Mouse (Mus musculus) ovary, postnatal 10 days (tissue): Measurements from ENCODE around the gene Sparc.

Source experiments
- DNase-seq: peaks from one replicate; pipeline ENCODE4 v3.0.0; 2022; ENCODE audit warnings: low spot score

Gene Sparc

GRCm38 (mm10) chr11:55422978-55423377 lies at the start of gene Sparc:
TSS of gene Sparc (minus strand) at chr11:55423183.
- no peak for DNase-seq

DNA sequence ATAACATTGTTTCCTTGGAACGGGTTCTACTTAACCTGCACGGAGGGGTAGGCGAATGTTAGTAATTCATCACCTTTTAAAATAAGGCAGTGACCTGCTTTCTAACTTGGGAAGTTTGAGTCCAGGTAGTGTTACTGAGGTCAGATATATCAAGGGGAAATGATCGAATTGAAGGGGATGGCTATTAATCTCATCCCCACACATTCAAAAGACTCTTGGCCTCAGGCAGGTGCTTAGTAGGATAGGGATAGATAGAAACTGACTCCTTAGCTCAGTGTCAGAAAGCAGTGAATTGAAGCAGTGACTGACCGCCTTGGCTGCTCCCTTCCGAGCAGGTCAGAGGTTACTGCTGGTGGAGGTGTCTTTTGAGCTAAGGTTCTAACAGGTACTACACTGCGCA lies 48.5 kb upstream of the Sparc start:
- no peak for DNase-seq

DNA sequence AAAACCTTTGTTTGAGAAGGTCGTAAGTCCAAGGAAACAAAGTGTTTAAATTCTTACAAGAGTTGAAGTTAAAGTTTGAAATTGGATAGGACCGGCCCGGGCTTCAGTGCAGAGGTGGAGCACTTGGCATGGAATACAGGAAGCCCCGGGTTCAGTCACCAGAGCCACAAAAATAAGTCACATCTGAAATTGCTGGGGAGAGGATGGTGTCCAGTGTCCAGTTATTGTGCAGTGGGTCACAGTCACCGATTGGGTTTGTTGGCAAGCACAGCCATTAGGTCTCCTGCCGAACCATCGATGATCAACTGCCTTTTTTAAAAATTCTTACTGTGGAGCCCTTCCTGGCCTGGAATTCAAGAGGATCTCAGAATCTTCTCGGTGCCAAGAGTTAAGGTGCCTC lies 47.8 kb upstream of the Sparc start:
- no peak for DNase-seq

DNA sequence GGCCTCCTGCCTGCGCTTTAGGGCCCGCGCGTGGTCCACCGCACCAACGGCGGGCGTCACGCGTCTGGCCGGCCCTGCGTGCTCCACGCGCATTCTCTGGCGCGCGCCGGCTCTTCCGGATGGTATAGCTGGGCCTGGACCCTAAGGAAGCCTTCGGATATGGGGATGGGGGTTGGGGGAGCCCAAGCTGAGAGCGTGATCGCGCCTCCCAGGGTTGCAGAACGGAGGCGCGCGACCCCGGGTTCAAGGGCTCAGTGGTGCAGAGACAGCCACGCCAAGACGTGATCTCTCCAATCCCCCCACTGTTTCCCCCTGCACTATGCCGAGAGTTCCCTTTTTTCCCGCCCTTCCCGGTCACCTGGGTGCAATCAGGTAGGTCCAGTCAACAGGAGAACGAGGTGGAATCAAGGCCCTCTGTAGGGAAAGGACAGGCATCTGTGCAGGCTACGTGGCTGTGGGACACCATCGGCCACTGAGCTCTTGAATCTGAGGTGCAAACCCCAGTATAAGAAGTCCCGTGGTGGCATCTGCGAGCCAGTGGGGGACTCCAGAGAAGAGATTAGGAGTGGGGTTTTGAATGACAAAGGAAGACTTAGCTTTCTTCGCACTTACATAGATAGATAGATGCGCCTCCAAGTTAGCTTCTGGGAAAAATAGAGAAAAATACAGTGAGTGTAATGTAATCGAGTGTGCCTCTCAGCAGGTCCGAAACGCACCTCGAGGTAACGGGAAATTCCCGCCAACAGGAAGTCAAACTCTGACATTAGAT lies 47.1 kb upstream of the Sparc start:
- no peak for DNase-seq

DNA sequence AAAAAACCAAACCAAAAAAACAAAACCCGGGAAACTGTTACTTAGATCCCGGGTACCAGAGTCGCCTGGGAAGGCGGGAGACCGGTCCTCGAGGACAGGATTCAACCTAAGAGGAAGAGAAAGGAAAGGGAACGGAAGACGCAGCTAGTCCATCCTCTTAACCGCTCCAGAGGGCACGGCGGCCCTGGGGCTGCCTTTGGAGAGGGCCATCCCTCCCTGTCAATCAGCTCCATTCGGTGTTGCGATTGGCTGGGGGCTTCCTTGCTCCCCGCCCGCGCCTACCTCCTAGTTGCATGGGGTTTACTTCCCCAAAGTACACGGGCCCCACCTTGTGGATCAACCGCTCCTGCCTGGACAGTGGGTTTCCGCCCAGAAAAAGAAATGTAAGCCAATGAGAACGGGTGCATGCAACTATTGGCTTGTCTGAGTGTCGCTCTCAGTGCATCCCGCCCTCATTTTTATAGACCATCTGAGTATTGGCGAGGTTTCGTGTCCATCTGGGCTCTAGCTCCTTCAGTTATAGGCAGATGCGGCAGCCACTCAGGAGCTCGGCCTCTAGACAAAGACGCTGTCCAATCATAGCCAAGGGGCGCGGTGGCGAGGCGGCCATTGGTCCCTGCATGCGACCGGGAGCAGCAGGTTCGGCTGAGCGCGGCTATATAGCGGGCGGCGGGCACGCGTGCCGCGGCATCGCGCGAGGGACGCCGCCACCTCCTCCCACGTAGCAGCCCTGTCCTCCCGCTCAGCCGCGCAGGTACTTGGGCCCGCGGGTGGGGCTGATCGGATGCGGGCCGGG lies 46.3 kb upstream of the Sparc start, which contains the start of gene G3bp1:
Gene G3bp1 (plus strand): TSS at position 638 of the 796 bp plus-strand sequence.
- peak; percentile 94 for DNase-seq

DNA sequence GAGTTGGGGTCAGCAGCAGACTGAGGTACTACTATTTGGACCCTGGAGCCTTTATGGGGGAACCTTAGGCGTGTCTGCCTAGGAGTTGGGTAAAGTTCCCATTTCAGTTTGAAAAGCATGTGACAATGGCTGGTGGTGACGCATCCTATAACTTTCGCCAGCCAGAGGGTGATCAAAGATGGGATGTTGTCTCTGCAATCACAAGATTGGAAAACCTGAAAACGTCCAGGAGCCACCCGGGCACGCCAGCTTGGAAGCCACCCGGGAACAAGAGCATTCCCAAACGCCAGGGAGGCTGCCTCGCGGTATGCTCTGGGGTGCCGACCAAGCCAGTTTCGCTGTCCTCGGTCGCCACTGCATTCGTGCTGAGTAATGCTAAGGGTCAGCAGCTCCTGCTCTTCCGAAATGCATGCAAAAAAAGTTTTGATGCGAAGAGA lies 45.6 kb upstream of the Sparc start:
- DNase-seq = no peak

GRCm38 (mm10) chr11:55468012-55468411 lies 45.0 kb upstream of the Sparc start:
- no peak for DNase-seq

DNA sequence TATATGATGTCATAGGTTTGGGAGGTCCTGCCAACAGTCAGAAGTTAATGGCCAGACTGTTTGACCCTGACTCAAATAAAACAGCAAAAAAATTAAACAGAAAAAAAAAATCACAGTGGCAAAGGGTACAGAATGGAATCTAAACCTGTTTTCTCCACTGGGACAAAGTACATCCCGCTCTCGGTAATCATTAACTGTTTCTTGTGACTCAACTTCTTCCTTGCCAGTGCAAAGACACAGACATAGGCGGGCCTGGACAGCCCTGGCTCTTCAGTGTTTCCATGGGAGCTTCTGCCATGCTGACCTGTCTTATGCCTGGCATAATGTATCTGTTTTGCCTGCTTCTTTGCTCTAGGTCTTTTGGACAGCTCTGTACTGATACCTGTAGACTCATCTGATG lies 42.2 kb upstream of the Sparc start:
- DNase-seq = no peak

GRCm38 (mm10) chr11:55464707-55465106 lies 41.7 kb upstream of the Sparc start:
- no peak for DNase-seq

DNA sequence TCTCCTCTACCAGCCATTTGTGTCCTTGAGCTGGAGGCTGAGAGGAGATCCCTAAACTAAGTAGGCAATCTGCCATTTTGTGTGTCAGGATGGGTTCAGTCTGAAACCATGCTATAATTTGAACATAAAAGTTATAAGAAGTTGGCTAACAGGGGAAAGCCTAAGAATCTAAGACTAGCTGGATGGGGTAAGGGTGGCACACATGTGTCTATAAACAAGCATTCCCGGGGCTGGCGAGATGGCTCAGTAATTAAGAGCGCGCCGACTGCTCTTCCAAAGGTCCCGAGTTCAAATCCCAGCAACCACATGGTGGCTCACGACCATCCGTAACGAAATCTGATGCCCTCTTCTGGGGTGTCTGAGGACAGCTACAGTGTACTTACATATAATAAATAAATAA lies 39.2 kb upstream of the Sparc start:
- no peak for DNase-seq

GRCm38 (mm10) chr11:55461019-55461645 lies 38.1 kb upstream of the Sparc start, which contains the start of gene Atox1:
TSS of gene Atox1 (minus strand) at chr11:55461239.
- DNase-seq = peak; percentile 80

DNA sequence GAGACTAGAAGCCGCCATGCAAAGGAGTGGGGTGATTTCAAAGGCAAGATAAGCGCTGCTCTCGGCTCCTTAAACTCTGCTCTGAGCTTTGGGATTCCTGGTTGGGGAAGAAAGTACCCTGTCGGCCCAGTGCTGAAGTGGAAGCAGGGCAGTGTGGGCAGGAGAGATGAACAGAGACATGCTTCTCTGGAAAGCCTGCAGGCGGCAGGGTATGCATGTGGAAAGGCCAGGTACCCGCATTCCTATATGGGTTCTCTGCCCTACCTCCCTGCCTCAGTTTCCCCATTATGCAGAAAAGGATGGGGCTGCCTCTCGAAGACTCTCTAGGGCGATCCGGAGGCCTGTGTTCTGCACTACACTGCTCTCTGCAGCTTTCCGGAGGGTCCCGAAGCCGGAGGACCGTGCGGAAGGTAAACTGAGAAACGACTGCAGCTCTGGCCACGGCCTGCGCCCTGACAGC lies 37.6 kb upstream of the Sparc start:
- no peak for DNase-seq

- DNase-seq = no peak
Observed at GRCm38 (mm10) chr11:55459850-55460558, 37.0 kb upstream of the Sparc start.

GRCm38 (mm10) chr11:55458501-55458900 lies 35.5 kb upstream of the Sparc start:
- no peak for DNase-seq

- DNase-seq = no peak
Observed at GRCm38 (mm10) chr11:55455166-55455565, 32.2 kb upstream of the Sparc start.

DNA sequence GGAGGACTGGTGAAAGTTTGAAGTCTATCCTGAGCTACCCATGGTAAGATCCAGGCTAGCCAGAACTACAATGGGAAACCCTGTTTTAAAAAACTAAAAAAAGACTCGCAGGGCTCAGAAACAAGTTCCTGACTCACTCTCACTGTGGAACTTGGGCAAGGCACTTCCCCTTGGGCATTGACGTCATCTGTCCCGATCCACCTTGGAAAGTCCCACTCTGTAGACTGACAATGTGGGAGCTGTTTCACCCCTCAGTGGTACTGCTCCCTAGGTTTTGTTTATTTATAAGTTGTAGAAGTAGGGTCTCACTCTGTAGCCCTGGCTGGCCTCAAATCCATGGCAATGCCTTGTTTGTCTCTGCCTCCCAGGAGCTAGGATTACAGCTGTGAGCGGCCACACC lies 30.7 kb upstream of the Sparc start:
- DNase-seq = no peak

GRCm38 (mm10) chr11:55450311-55450710 lies 27.3 kb upstream of the Sparc start:
- DNase-seq = no peak

GRCm38 (mm10) chr11:55449531-55449930 lies 26.5 kb upstream of the Sparc start:
- no peak for DNase-seq

DNA sequence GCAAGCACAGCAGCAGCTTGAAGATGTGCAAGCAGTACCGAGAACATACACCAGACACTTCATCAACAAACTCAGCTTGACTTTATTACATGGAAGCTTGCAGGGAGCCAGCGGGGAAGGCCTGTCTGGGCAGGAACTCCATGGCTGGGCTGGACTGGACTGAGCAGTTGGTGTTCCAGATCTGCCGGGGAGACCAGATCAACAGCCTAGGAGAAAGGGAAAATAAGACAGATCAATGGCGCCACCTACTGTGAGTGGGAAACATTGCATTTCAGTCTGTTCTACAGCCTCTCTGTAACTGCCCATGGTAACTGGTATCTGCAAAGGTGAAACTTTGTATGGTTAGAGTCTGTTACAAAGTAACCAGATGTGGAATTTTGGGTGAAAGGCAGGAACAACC lies 23.6 kb upstream of the Sparc start:
- peak; percentile 47 for DNase-seq

GRCm38 (mm10) chr11:55444772-55445171 lies 21.8 kb upstream of the Sparc start:
- no peak for DNase-seq

DNA sequence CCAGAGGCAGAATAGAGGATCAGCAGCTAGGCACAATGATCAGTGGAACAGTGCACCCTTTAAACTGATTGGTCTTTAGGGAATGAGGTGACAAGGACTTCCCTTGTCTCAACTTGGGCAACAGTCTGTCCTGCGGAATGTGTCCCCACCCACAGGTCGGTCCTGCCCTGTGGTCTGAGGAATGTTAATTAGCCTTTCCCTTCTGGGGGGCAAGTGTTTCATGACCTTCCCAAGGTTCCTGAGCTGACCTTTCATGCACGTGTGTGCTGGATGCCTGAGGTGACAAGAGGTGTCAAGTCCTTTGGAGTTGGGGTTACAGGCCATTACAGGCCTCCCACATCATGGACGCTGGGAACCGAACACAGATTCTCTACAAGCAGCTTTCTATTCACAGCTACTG lies 16.7 kb upstream of the Sparc start:
- DNase-seq = no peak

GRCm38 (mm10) chr11:55438031-55438430 lies 15.0 kb upstream of the Sparc start:
- DNase-seq = no peak
